Comparison of ENCODE assay signal across 9 mouse cellular contexts in genomic region chr19:31074717-31075063, GRCm38 (mm10). TPM values are rescaled to one million over a fixed set of nuclear protein-coding genes. Genes with fewer than 3 reads are reported as not detected.
DNase-seq lines count a peak whose midpoint lies in the region; ATAC-seq and TF ChIP-seq lines count a peak whose summit lies in the region.
"Had no signal": no experiment of that assay in that cellular context is flagged by ENCODE, and none has a peak within 500 bp of the region (broad histone marks: within the 10 kb centered on the region; RNA-seq: fewer than 3 reads in every experiment).

No protein-coding gene starts in this region.

- peak overlapping the region; percentile 38 for H3K4me2 ChIP-seq in forebrain, postnatal 0 days (ENCODE audit: low read depth)
- H3K4me2 ChIP-seq in stomach, embryonic 16.5 days (ENCODE audit: low read depth, low read length): peak overlapping the region; percentile 40

- peak; percentile 39 for DNase-seq in retina, postnatal 1 day
- no peak for DNase-seq in retina, embryonic 14.5 days (ENCODE audit: low spot score)
- peak; percentile 3 for DNase-seq in forebrain, postnatal 0 days
- no peak for DNase-seq in limb, embryonic 10.5 days (ENCODE audit: low spot score)
- DNase-seq in lung, postnatal 4 days: no peak
- no peak for DNase-seq in cerebellum, postnatal 4 days (ENCODE audit: low spot score in 2 of 2)
- DNase-seq in adrenal gland, adult 8-10 months: no peak
- DNase-seq: gastrocnemius, postnatal 14 days had no signal

- no peak overlapping the region for H3K27ac ChIP-seq in forebrain, postnatal 0 days (ENCODE audit: low read depth, low read length)
- H3K27ac ChIP-seq in limb, embryonic 10.5 days: peak overlapping the region; percentile 27
- peak overlapping the region; percentile 36; the same call in 1 of the 2 replicates for H3K27ac ChIP-seq in stomach, embryonic 16.5 days (ENCODE audit: low read length)

- peaks cover 4% of the 10 kb centered on the region; the same call in 1 of the 2 replicates for H3K4me1 ChIP-seq in forebrain, postnatal 0 days (ENCODE audit: insufficient read depth)
- peaks cover 8% of the 10 kb centered on the region for H3K4me1 ChIP-seq in limb, embryonic 10.5 days
- H3K4me1 ChIP-seq in stomach, embryonic 16.5 days (ENCODE audit: control insufficient read depth, insufficient read depth, low read length): 0 out of 2 replicates have a peak, but pooled peaks cover 6% of the 10 kb centered on the region

- no peaks in the 10 kb centered on the region for H3K9me3 ChIP-seq in forebrain, postnatal 0 days (ENCODE audit: low read length)
- no peaks in the 10 kb centered on the region for H3K9me3 ChIP-seq in limb, embryonic 10.5 days (replicated peaks)
- no peaks in the 10 kb centered on the region for H3K9me3 ChIP-seq in stomach, embryonic 16.5 days (replicated peaks; ENCODE audit: control insufficient read depth, low read length)

- H3K4me3 ChIP-seq in forebrain, postnatal 0 days (ENCODE audit: low read depth, low read length): no peak overlapping the region
- no peak overlapping the region for H3K4me3 ChIP-seq in limb, embryonic 10.5 days
- peak overlapping the region; percentile 13 for H3K4me3 ChIP-seq in stomach, embryonic 16.5 days (replicated peaks; ENCODE audit: low read length)

- 6% methylated on average over 3 of the region's 3 CpGs for WGBS in forebrain, postnatal 0 days
- 32% methylated on average over 3 of the region's 3 CpGs for WGBS in limb, embryonic 10.5 days
- WGBS in stomach, embryonic 16.5 days: 18% methylated on average over 3 of the region's 3 CpGs

- ATAC-seq in forebrain, postnatal 0 days: peak; percentile 14; the same call in 1 of the 2 replicates
- no peak for ATAC-seq in stomach, embryonic 16.5 days (ENCODE audit: insufficient read depth, low FRiP score)

- no peak overlapping the region for H3K9ac ChIP-seq in forebrain, postnatal 0 days
- peak overlapping the region; percentile 20; the same call in 1 of the 2 replicates for H3K9ac ChIP-seq in stomach, embryonic 16.5 days (ENCODE audit: low read length)

- TF ChIP-seq CTCF in forebrain, postnatal 0 days (IDR thresholded peaks at IDR 0.05; ENCODE audit: low read depth): no peak

- H3K36me3 ChIP-seq in forebrain, postnatal 0 days (ENCODE audit: insufficient read depth): no peaks in the 10 kb centered on the region
- H3K36me3 ChIP-seq in limb, embryonic 10.5 days: no peaks in the 10 kb centered on the region
- no peaks in the 10 kb centered on the region for H3K36me3 ChIP-seq in stomach, embryonic 16.5 days (ENCODE audit: control insufficient read depth, insufficient read depth, low read length)

- no peaks in the 10 kb centered on the region for H3K27me3 ChIP-seq in forebrain, postnatal 0 days (ENCODE audit: insufficient read depth, low read length)
- H3K27me3 ChIP-seq in limb, embryonic 10.5 days (ENCODE audit: low read depth, poor library complexity, severe bottlenecking): no peaks in the 10 kb centered on the region
- no peaks in the 10 kb centered on the region for H3K27me3 ChIP-seq in stomach, embryonic 16.5 days (ENCODE audit: control insufficient read depth, insufficient read depth, low read length)

RNA-seq across cellular contexts. Expression of gene Cstf2t, which starts 7.9 kb away (rescaled TPM):
- total RNA-seq in forebrain, postnatal 0 days (2014; rRNA removed): 72.9 and 90.9 TPM in 2 replicates
- polyA plus RNA-seq in forebrain, postnatal 0 days (2015; fragmentation: Nextera tagmentation; extraction: Ambion mirVana): 53.6 and 59.5 TPM in 2 replicates
- polyA plus RNA-seq in limb, embryonic 10.5 days (2016; fragmentation: Nextera tagmentation; extraction: Ambion mirVana): 50.7 and 59.7 TPM in 2 replicates
- 30.7 and 33.8 TPM in 2 replicates for polyA plus RNA-seq in stomach, embryonic 16.5 days (2015; fragmentation: Nextera tagmentation; extraction: Ambion mirVana)
- total RNA-seq in adrenal gland, adult 8-10 months (2022): 10 to 100 TPM; 20.3 to 28.2 (median 25.7) TPM

Comparison
In these comparisons a context has a peak if more than half of its experiments do, and no peak if none do; other contexts are left out.
1. DNase-seq: peak in retina, postnatal 1 day (single experiment) and forebrain, postnatal 0 days (single experiment); none in retina, embryonic 14.5 days (single experiment), limb, embryonic 10.5 days (single experiment), lung, postnatal 4 days (0 of 2), cerebellum, postnatal 4 days (0 of 2) and adrenal gland, adult 8-10 months (single experiment).